Mouse (Mus musculus): Measurements from ENCODE around the gene Inpp5b.
A peak's percentile ranks its signal among the peaks of the same experiment; 100 is the strongest.

Gene Inpp5b

GRCm38 (mm10) chr4:124811347-124811975, 69.8 kb downstream of the Inpp5b start:
- no peak for DNase-seq (ENCODE audit: low read depth)

GRCm38 (mm10) chr4:124815901-124816300, 74.3 kb downstream of the Inpp5b start:
- DNase-seq (ENCODE audit: low read depth) = no peak

- peak; percentile 92 for DNase-seq (ENCODE audit: low read depth)
Observed at GRCm38 (mm10) chr4:124817803-124818202, 76.2 kb downstream of the Inpp5b start.

- no peak for DNase-seq (ENCODE audit: low read depth)
Observed at GRCm38 (mm10) chr4:124818832-124819231, 77.2 kb downstream of the Inpp5b start.

- no peak for DNase-seq (ENCODE audit: low read depth)
Observed at GRCm38 (mm10) chr4:124824967-124825366, 83.3 kb downstream of the Inpp5b start.

GRCm38 (mm10) chr4:124825371-124825965, 83.8 kb downstream of the Inpp5b start:
- DNase-seq (ENCODE audit: low read depth) = no peak

GRCm38 (mm10) chr4:124829671-124830070, 88.0 kb downstream of the Inpp5b start:
- DNase-seq (ENCODE audit: low read depth) = no peak

- no peak for DNase-seq (ENCODE audit: low read depth)
Observed at GRCm38 (mm10) chr4:124832796-124833195, 91.1 kb downstream of the Inpp5b start.

- DNase-seq (ENCODE audit: low read depth) = no peak
Observed at GRCm38 (mm10) chr4:124838035-124838700, 96.5 kb downstream of the Inpp5b start.

GRCm38 (mm10) chr4:124840998-124841397, 99.3 kb downstream of the Inpp5b start:
- DNase-seq (ENCODE audit: low read depth) = peak; percentile 44

GRCm38 (mm10) chr4:124843493-124843892, 101.8 kb downstream of the Inpp5b start:
- peak; percentile 39 for DNase-seq (ENCODE audit: low read depth)

GRCm38 (mm10) chr4:124847573-124847972, 105.9 kb downstream of the Inpp5b start:
- DNase-seq (ENCODE audit: low read depth) = peak; percentile 87

- DNase-seq (ENCODE audit: low read depth) = peak; percentile 49
Observed at GRCm38 (mm10) chr4:124849631-124850260, 108.1 kb downstream of the Inpp5b start.

GRCm38 (mm10) chr4:124850261-124850913, 108.7 kb downstream of the Inpp5b start, which contains the start of gene Yrdc:
TSS of gene Yrdc (plus strand) at chr4:124850679.
- peak; percentile 92 for DNase-seq (ENCODE audit: low read depth)
